Mouse (Mus musculus): Measurements from ENCODE around the gene Mettl21a. TPM values are rescaled to one million over a fixed set of nuclear protein-coding genes. Genes with fewer than 3 reads are reported as not detected.
"Not testable (repeated sequence)": the region's sequence is repeated elsewhere in the genome, so short reads cannot be mapped to it uniquely, and the experiment has no call there.

Mettl21a gene
- total and polyA plus RNA-seq, 3 experiments = 9.4 to 17.2 (median 16.6) TPM

DNA sequence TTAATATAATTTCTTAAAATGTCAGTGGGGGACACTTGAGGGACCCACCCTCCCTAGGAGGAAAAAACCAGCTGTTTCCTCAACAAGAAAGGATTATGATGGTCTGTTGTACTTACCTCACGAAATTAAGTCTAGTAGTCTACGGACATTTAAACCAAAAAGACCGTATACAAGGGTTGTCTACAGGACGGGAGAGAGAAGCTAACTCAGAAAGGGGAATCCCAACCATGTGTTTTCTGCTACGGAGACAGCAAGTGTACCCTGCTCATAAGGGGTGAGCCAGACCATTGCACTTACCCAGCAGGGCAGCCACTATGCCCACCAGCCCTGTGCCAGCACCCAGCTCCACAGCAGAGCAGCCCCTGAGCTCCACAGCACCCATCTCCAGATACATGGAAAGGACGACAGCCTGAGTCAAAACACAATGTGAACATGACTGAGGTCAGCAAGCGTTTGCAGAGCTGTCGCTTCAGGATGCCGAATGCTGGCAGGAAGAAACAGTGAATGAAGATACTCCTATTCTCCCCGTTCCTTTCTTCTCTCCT lies 2.2 kb downstream of the Mettl21a start:
- no peak for DNase-seq

DNA sequence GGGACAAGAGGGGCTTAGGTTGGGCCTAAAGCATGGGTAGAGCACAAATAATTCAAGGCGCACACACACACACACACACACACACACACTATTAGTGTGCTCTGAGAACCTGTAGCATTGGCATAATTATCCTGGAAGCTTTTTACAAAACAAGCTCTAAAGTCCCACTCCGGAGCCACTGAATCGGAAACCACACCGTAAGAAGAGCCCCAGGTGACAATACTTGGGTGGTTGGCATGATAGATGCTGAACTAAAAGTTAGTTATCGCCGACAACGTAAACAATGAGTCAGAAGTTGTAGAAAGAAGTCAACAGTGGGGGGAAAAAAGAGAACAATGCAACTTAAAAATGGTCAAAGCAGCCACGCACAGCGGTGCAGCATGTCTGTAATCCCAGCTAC lies 2.7 kb downstream of the Mettl21a start:
- no peak for DNase-seq

GRCm38 (mm10) chr1:64609976-64610375 lies 7.1 kb downstream of the Mettl21a start:
- no peak for DNase-seq

GRCm38 (mm10) chr1:64609145-64609544 lies 7.9 kb downstream of the Mettl21a start:
- DNase-seq = peak; percentile 58

DNA sequence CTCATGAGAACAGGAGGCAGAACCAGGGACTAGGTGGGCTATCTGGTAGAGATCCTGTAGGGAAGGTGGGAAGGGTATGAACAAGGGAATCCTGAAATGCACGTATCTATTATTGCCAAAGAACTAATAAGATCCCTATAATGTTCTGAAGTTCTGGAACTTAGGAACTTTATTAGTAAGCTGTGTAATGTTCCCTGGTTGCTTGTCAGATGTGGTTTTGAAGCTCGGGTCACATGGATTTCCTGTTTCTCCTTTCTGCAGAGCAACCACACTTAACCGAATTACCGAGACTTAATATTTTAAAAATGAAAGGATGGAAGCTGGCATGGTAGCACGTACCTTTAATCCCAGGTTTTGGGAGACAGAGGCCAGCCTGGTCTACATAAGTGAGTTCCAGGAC lies 13.7 kb downstream of the Mettl21a start:
- no peak for DNase-seq

GRCm38 (mm10) chr1:64601242-64601842 lies 15.7 kb downstream of the Mettl21a start:
- DNase-seq = peak; percentile 34

DNA sequence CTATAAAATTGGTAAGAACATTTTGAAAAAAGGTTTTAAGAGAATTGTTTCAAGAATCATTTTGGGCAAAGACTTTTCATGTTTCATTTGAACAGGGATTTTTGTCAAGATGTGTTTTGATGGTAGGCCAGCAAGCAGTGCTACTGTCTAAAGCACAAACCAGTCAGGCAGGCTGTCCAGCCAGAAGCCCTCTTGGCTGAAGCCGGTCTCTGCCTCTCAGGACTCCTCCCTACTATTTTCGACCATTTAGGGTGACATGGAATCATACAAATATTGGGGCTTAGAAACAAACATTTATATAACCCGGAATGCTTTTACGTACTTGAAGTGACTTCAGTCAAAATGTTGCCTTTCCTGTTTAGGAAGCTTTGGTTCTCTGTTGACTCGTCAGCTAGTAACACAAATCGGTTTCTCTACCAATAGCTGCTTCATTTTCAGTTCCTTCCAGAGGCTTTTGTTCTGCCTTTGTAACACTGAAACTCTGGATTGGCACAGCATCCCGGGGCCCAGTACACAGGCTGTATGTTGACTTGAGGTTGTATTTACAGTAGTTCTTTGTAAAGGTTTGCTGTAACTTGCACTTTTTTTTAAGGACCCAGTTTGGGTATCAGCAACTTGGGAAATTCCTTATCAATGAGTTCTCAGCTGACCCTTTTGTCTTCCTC lies 16.5 kb downstream of the Mettl21a start:
- DNase-seq = no peak

- no peak for DNase-seq
Observed at GRCm38 (mm10) chr1:64598926-64599325, 18.1 kb downstream of the Mettl21a start.

- no peak for DNase-seq
Observed at GRCm38 (mm10) chr1:64578801-64579200, 38.2 kb downstream of the Mettl21a start.

GRCm38 (mm10) chr1:64577911-64578310 lies 39.1 kb downstream of the Mettl21a start:
- DNase-seq = not testable (repeated sequence)

DNA sequence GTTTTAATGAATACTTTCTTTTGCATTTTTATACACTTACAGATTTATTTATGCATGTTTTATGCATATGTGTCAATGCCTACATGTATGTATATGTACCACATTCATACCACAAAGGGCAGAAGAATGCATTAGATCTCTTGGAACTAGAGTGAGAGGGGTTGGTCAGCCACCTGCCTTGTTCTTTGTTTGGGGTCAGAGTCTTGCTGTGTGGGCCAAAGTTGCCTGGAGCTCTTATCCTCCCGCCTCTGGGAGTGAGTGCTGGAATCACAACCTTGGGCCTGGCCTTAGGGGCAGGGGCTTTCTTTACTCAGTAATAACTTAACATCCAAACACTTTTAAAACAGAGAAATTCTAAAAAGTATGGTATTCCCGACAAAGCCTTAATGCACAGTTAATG lies 40.3 kb downstream of the Mettl21a start:
- DNase-seq = no peak

- no peak for DNase-seq
Observed at GRCm38 (mm10) chr1:64576022-64576421, 41.0 kb downstream of the Mettl21a start.

GRCm38 (mm10) chr1:64568206-64568605 lies 48.8 kb downstream of the Mettl21a start:
- DNase-seq = no peak

- DNase-seq = no peak
Observed at GRCm38 (mm10) chr1:64560105-64560504, 56.9 kb downstream of the Mettl21a start.

Other genes starting within 250 kb of the Mettl21a start
- 10 to 100 TPM; 40.6 to 52.7 TPM for gene Creb1, start 84.6 kb downstream of the Mettl21a start, total RNA-seq (2021)
- 10.0 and 12.8 TPM in 2 replicates for gene Creb1, start 84.6 kb downstream of the Mettl21a start, polyA plus RNA-seq (2012; rRNA removed)
- 10 to 100 TPM; 16.9 to 17.2 TPM for gene Ccnyl1, start 73.2 kb upstream of the Mettl21a start, total RNA-seq (2021)
- 30.9 and 35.8 TPM in 2 replicates for gene Ccnyl1, start 73.2 kb upstream of the Mettl21a start, polyA plus RNA-seq (2012; rRNA removed)
- gene Fzd5, start 120.5 kb upstream of the Mettl21a start, total RNA-seq (2021) = 10 to 100 TPM; 12.5 to 21.3 TPM
- gene Fzd5, start 120.5 kb upstream of the Mettl21a start, polyA plus RNA-seq (2012; rRNA removed) = 24.7 and 29.6 TPM in 2 replicates

Measured in adrenal gland, adult 2 months (tissue).